Mouse (Mus musculus) midbrain, embryonic 14.5 days (tissue): Measurements from ENCODE around the gene Emx1. TPM values are rescaled to one million over a fixed set of nuclear protein-coding genes. Genes with fewer than 3 reads are reported as not detected.

ENCODE experiments used
- ATAC-seq: fragments of 200-750 bp; cut with Nextera tagmentation; 2 replicates; pipeline ENCODE4 v1.8.0; 2017; ENCODE audit warnings: moderate number of reproducible peaks, moderate library complexity; ENCODE audit not compliant: low FRiP score, low TSS enrichment
- DNase-seq: peaks from one replicate; pipeline ENCODE4 v3.0.0-alpha.2; 2015
- H3K27ac ChIP-seq: fragments of 300-500 bp; sonication (generic); replicated peaks from 2 replicates; pipeline ENCODE4 v1.5.1; 2014; ENCODE audit warnings: mild to moderate bottlenecking, low read depth, low read length, moderate library complexity
- H3K27me3 ChIP-seq: fragments of 300-500 bp; sonication (generic); 2 replicates; pipeline ENCODE4 v1.6.1; 2014; ENCODE audit warnings: low read length, control low read depth, mixed read lengths; ENCODE audit not compliant: control insufficient read depth, insufficient read depth
- H3K36me3 ChIP-seq: fragments of 300-500 bp; sonication (generic); 2 replicates; pipeline ENCODE4 v1.6.1; 2014; ENCODE audit warnings: low read length, control low read depth; ENCODE audit not compliant: control insufficient read depth, insufficient read depth
- H3K4me1 ChIP-seq: fragments of 300-500 bp; sonication (generic); 2 replicates; pipeline ENCODE4 v1.6.1; 2014; ENCODE audit warnings: mild to moderate bottlenecking, antibody characterized with exemption, low read length, control low read depth; ENCODE audit not compliant: control insufficient read depth, insufficient read depth
- H3K4me2 ChIP-seq: fragments of 300-500 bp; sonication (generic); 2 replicates; pipeline ENCODE4 v1.6.1; 2014; ENCODE audit warnings: mild to moderate bottlenecking, low read length, moderate library complexity
- H3K4me3 ChIP-seq: fragments of 300-500 bp; sonication (generic); replicated peaks from 2 replicates; pipeline ENCODE4 v1.5.1; 2014; ENCODE audit warnings: low read depth, low read length
- H3K9ac ChIP-seq: fragments of 300-500 bp; sonication (generic); replicated peaks from 2 replicates; pipeline ENCODE4 v1.6.1; 2014; ENCODE audit warnings: mild to moderate bottlenecking, low read length, moderate library complexity
- H3K9me3 ChIP-seq: fragments of 300-500 bp; sonication (generic); 2 replicates; pipeline ENCODE4 v1.6.1; 2016; ENCODE audit warnings: low read length, control low read depth, mixed read lengths; ENCODE audit not compliant: control insufficient read depth
- WGBS: fragments of 180-500 bp; shearing (Covaris S2); extraction: QIAGEN DNeasy Blood & Tissue Kit; methylation state at CpG from one replicate; pipeline ENCODE4 v1.1.7; 2014; 5-methylcytosine and 5-hydroxymethylcytosine counted together
- polyA plus RNA-seq: library from polyadenylated mRNA; unstranded; fragments of >200 nt; fragmentation: Nextera tagmentation; extraction: Ambion mirVana; gene quantifications from 2 replicates; pipeline ENCODE4 v1.2.1, GENCODE M21; 2014

The Emx1 gene
- polyA plus RNA-seq, 1 experiment from 2014 or later, result 1.1 TPM

DNA sequence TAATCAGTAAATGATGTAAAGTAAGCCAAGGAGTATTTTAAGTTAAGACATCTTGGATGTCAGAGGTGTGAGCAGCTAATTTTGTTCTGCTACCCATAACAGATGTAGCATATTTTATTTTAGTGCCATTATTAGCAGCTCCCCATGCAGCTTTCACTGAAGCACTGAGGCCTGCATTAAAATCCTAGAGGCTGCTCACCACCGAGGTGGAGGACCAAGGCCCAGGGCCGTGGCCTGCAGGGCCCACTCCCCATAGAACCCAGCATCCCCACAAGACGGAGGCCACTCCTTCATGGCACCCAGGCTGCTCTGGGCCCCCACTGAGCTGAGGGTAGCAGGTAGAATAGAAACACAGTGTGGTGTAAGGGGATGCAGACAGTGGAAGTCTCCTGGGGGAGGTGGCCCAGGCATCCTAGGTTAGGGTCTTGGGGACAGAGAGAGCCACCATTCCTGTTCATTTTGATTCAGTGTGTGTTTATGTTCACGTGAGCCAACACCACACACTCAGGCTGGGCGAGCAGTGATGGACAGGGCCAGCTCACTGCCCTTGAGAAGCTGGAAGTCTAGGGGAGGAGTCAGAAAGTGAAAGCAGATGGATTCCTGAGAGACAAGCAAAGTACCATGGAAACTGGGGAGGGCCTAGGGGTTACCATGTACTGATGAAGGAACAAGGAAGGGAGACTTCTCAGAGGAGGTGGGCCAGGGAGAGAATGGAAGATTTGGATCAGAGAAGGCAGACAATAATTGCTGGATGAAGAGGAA lies 31.6 kb downstream of the Emx1 start:
- DNase-seq (no peak), ATAC-seq (no peak; the same call in 1 of the 2 replicates)
- Histone ChIP-seq H3K9ac (no peak overlapping the region), H3K9me3 (no peaks in the 10 kb centered on the region), H3K27ac (no peak overlapping the region), H3K4me2 (no peak overlapping the region), H3K27me3 (no peaks in the 10 kb centered on the region), H3K4me3 (no peak overlapping the region), H3K4me1 (0 out of 2 replicates have a peak, but pooled peaks cover 7% of the 10 kb centered on the region), H3K36me3 (no peaks in the 10 kb centered on the region)
- 20% methylated on average over 5 of the region's 5 CpGs for WGBS

DNA sequence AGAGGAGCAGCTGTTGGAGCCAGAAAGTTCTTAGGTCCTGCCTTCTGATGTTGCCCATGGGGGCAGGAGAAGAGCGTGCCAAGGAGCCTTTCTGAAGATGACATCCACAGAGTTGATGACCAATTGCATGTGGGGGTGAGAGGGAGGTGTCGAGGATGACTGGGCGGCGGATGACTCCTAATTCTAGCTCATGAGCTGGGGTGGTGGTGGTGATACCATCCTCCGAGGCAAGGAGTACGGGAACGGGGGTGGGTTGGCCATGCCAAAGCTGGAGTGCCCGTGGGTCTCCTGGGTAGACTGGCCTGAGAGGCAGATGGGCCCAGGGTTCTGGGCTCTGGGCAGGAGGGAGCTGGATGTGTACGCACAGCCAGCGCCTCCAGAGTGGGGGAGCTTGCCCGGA lies 32.5 kb downstream of the Emx1 start:
- Histone ChIP-seq H3K4me3 (no peak overlapping the region), H3K4me1 (0 out of 2 replicates have a peak, but pooled peaks cover 7% of the 10 kb centered on the region), H3K4me2 (no peak overlapping the region), H3K36me3 (no peaks in the 10 kb centered on the region), H3K9me3 (no peaks in the 10 kb centered on the region), H3K27me3 (no peaks in the 10 kb centered on the region), H3K27ac (no peak overlapping the region), H3K9ac (no peak overlapping the region)
- 96% methylated on average over 11 of the region's 11 CpGs for WGBS
- DNase-seq (no peak), ATAC-seq (no peak)

DNA sequence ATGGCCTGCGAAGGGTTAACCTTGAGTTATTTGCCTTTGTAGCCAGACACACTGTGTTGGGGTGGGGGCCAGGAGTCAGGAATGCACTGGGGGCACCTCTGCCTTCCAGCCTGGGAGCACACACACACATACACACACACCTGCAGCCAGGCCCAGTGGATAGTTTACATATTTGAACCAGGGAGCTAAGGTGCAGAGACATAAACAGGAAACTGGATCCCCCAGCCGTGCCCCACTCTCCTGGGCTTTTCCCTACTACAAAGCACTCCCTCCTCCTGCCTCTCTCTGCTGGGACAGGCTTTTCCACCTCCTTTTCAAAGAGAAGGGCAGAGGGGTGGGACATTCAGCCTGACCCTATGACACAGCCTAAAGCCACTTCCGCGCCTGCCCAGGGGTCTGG lies 33.7 kb downstream of the Emx1 start:
- no peak for ATAC-seq
- 45% methylated on average over 4 of the region's 4 CpGs for WGBS
- Histone ChIP-seq H3K9me3 (no peaks in the 10 kb centered on the region), H3K4me3 (no peak overlapping the region), H3K4me2 (no peak overlapping the region), H3K4me1 (0 out of 2 replicates have a peak, but pooled peaks cover 7% of the 10 kb centered on the region), H3K27me3 (no peaks in the 10 kb centered on the region), H3K27ac (no peak overlapping the region), H3K36me3 (no peaks in the 10 kb centered on the region), H3K9ac (no peak overlapping the region)
- DNase-seq, result no peak

DNA sequence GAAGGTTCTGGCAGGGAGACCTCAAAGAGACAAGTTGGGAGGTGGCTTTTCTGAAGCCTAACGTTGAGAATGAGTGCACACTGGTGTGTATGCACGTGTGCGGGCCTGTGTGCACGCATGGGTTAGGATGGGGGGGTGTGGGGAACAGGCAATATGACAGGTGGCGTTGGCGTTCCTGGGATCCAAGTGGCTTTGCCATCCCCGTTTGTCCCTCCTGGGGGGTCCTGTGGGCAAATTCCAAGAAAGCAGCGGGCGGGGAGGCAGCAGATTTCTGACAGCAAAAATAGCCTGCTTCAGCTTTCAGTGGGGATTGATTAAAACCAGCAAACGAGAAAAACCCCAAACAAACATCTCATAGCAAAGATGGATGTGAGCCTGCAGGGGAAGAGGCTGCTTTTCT lies 35.3 kb downstream of the Emx1 start:
- no peaks in the 10 kb centered on the region for H3K36me3 ChIP-seq
- no peaks in the 10 kb centered on the region for H3K27me3 ChIP-seq
- no peak for ATAC-seq
- no peaks in the 10 kb centered on the region for H3K9me3 ChIP-seq
- no peak for DNase-seq
- no peak overlapping the region for H3K27ac ChIP-seq
- H3K4me2 ChIP-seq, result no peak overlapping the region
- 0 out of 2 replicates have a peak, but pooled peaks cover 7% of the 10 kb centered on the region for H3K4me1 ChIP-seq
- WGBS, result 83% methylated on average over 10 of the region's 10 CpGs
- no peak overlapping the region for H3K9ac ChIP-seq
- no peak overlapping the region for H3K4me3 ChIP-seq

DNA sequence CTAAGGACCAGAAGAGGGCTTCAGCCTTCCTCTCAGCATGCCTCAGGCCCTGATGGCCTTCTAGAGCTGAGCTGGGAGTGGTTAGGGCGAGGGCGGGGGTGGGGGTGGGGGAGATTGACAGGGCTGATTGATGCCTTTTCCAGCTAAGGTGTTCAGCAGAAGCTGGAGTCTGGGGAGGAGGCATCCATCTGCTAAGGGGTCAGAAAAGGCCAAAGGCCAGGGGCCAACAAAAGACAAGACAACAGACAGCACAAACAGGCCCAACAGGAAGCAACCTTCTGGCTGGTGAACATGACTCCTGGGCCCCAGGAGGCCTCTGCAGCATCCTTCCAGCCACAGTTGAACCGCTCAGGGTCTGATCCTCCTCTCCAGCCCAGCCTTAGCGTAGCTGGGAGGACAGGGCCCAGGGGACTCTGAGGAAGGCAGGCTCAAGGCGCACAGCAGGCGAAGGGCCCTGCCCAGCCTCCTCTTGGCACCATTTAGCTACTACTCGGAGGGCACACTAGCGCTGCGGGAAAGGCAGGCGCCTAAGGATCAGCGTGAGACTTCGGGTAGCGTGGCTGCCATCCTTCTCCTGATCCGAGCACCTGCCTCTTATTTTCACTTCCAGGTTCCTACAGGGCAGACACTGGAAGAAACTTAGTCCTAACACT lies 36.4 kb downstream of the Emx1 start:
- no peak overlapping the region for H3K4me2 ChIP-seq
- WGBS, result 30% methylated on average over 14 of the region's 14 CpGs
- H3K9ac ChIP-seq, result no peak overlapping the region
- H3K4me1 ChIP-seq, result 0 out of 2 replicates have a peak, but pooled peaks cover 7% of the 10 kb centered on the region
- no peaks in the 10 kb centered on the region for H3K9me3 ChIP-seq
- no peak; the same call in 1 of the 2 replicates for ATAC-seq
- H3K4me3 ChIP-seq, result no peak overlapping the region
- H3K27me3 ChIP-seq, result no peaks in the 10 kb centered on the region
- no peak overlapping the region for H3K27ac ChIP-seq
- no peaks in the 10 kb centered on the region for H3K36me3 ChIP-seq
- no peak for DNase-seq

DNA sequence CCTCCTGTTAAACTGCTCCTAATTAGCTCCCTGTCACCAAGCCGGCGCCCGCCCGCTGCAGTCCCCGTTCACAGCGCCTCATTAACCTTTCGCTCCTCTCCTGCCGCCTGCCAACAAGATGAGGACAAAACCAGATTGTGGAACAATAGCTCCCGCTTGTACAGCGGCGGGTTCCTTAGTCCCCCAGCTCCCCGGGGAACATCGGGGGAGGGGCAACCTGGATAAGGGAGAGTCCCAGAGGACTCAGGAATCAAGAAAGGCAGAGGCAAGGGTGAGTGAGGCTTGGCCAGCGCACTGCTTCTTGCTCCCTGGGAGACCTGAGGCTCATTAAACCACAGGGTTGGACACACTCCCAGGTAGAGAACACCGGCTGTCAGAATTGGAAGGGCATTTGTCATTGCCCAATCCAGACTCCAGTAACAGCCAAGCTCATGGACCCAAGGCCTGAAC lies 37.2 kb downstream of the Emx1 start:
- Histone ChIP-seq H3K9me3 (no peaks in the 10 kb centered on the region), H3K4me2 (no peak overlapping the region), H3K4me3 (no peak overlapping the region), H3K4me1 (0 out of 2 replicates have a peak, but pooled peaks cover 4% of the 10 kb centered on the region), H3K27me3 (no peaks in the 10 kb centered on the region), H3K27ac (no peak overlapping the region), H3K9ac (no peak overlapping the region), H3K36me3 (no peaks in the 10 kb centered on the region)
- DNase-seq, result no peak
- no peak for ATAC-seq
- 34% methylated on average over 15 of the region's 15 CpGs for WGBS

DNA sequence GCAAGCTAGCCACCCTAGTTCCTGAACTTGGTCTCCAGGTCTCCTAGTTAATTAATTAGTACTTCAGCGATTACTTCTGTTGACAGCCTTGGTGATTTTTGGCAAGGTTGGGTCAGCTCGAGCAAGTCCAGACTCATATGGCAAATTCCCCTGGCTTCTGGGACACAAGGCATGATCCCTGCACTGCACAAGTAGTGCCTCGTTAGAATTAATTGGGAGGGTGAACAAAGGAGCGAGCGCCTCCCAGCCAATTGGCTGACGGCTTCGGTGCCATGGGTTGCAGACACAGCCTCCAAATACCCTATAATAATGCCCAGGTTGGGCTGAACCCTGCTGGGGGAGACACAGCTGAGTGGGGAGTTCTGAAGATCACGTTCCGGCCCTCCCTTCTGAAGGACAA lies 39.3 kb downstream of the Emx1 start:
- H3K4me1 ChIP-seq, result peaks cover 7% of the 10 kb centered on the region
- H3K27ac ChIP-seq, result no peak overlapping the region

DNA sequence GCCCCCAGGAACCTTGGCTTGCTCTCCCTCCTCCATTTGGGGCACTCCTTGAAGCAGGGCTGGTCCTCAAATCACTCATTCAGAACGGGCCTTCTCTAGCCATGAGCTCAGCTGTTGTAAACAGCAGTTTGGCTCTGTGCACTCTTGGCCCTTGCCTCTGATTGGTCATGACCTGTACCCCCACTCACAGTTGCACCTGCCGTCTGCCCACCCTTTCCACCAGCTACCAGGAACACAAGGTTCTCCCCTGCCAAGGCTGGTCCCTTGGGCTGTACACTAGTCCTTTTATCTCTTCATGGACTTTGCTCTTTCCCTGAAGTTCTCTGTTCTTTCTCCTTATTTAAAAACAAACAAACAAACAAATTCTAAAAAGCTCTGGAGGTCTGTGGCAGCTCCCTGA lies 40.3 kb downstream of the Emx1 start:
- ATAC-seq (no peak), DNase-seq (no peak)
- Histone ChIP-seq H3K36me3 (no peaks in the 10 kb centered on the region), H3K27me3 (no peaks in the 10 kb centered on the region), H3K9me3 (no peaks in the 10 kb centered on the region), H3K4me2 (no peak overlapping the region), H3K4me3 (no peak overlapping the region), H3K9ac (no peak overlapping the region), H3K27ac (no peak overlapping the region), H3K4me1 (peaks cover 7% of the 10 kb centered on the region)
- WGBS, result 78% methylated on average over 2 of the region's 2 CpGs

More for the DNA sequence above, 39.3 kb downstream of the Emx1 start:
- no peak for DNase-seq
- WGBS, result 79% methylated on average over 9 of the region's 9 CpGs
- Histone ChIP-seq H3K9ac (no peak overlapping the region), H3K4me2 (no peak overlapping the region), H3K27me3 (no peaks in the 10 kb centered on the region), H3K9me3 (no peaks in the 10 kb centered on the region), H3K36me3 (no peaks in the 10 kb centered on the region), H3K4me3 (no peak overlapping the region)
- no peak for ATAC-seq

DNA sequence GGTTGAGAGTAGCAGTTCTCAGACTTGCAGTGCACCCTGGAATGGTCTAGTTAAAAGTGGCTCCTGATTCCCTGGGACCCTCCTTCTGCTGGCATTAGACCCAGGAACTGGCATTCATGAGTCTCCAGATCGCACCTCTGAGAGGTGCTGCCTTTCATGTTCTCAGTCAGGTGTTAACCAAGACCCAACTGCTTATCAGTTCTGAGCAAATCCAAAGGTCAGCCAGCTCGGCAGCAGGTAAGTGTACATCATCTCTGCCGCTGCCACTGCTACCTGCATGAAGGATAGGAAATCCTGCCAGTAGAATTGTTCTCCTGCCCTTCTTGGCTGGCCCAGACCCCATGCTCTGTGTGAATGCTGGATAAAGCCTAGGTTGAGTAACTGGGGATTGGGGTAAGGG lies 43.5 kb downstream of the Emx1 start:
- H3K4me3 ChIP-seq, result no peak overlapping the region
- 92% methylated on average over 3 of the region's 3 CpGs for WGBS
- DNase-seq, result no peak
- no peaks in the 10 kb centered on the region for H3K27me3 ChIP-seq
- no peak overlapping the region for H3K9ac ChIP-seq
- no peak for ATAC-seq
- peaks cover 4% of the 10 kb centered on the region for H3K4me1 ChIP-seq
- H3K27ac ChIP-seq, result no peak overlapping the region
- no peaks in the 10 kb centered on the region for H3K36me3 ChIP-seq
- no peaks in the 10 kb centered on the region for H3K9me3 ChIP-seq
- H3K4me2 ChIP-seq, result no peak overlapping the region
